Mouse (Mus musculus): ENCODE measurements around the gene Rnf111.

- TF ChIP-seq E2F4 (IDR thresholded peaks at IDR 0.05; ENCODE audit: insufficient read depth), result no peak
- no peak for TF ChIP-seq TCF12 (IDR thresholded peaks at IDR 0.05; ENCODE audit: insufficient read depth, poor library complexity, severe bottlenecking)
- no peak for TF ChIP-seq POLR2A (IDR thresholded peaks at IDR 0.05; ENCODE audit: insufficient read length, low read depth)
- TF ChIP-seq MYOG (IDR thresholded peaks at IDR 0.05; ENCODE audit: control insufficient read depth in 1 of 3, insufficient read depth in 1 of 3, insufficient read length in 2 of 3, low read depth in 2 of 3), result no peak
- TF ChIP-seq REST (IDR thresholded peaks at IDR 0.05; ENCODE audit: insufficient read depth, insufficient read length), result no peak
These were observed 7.6 kb upstream of the Rnf111 start for GRCm38 (mm10) chr9:70510998-70511583.
